Mouse (Mus musculus) left cerebral cortex, adult 9 months (tissue): ENCODE results near the gene Rexo4.
A peak's percentile ranks its signal among the peaks of the same experiment; 100 is the strongest.

ENCODE experiments used
- DNase-seq, 2 experiments: peaks; one replicate each; pipeline ENCODE4 v3.0.0; 2022; ENCODE audit warnings: low spot score in 2 of 2

Rexo4 gene

GRCm38 (mm10) chr2:26943253-26943652, 20.9 kb downstream of the Rexo4 start:
- no peak for DNase-seq

- no peak for DNase-seq
These were observed 22.6 kb downstream of the Rexo4 start for GRCm38 (mm10) chr2:26941539-26941938.

GRCm38 (mm10) chr2:26936425-26936824, 27.8 kb downstream of the Rexo4 start:
- no peak for DNase-seq

GRCm38 (mm10) chr2:26935286-26935685, 28.9 kb downstream of the Rexo4 start:
- no peak for DNase-seq

- DNase-seq = peak; percentile 76 to 91
These were observed 30.7 kb downstream of the Rexo4 start, which contains the start of the genes Surf4 and Stkld1 for GRCm38 (mm10) chr2:26933304-26934055. Gene Surf4 (minus strand): TSS chr2:26933928. Gene Stkld1 (plus strand): TSS chr2:26934047.

GRCm38 (mm10) chr2:26932473-26933303, 31.5 kb downstream of the Rexo4 start:
- DNase-seq = no peak

GRCm38 (mm10) chr2:26930390-26930789, 33.8 kb downstream of the Rexo4 start:
- DNase-seq = peak in 1 of 2 experiments; percentile 85

GRCm38 (mm10) chr2:26927745-26928476, 36.3 kb downstream of the Rexo4 start:
- no peak for DNase-seq

- DNase-seq = no peak
These were observed 42.4 kb downstream of the Rexo4 start for GRCm38 (mm10) chr2:26921784-26922183.

- no peak for DNase-seq
These were observed 43.9 kb downstream of the Rexo4 start for GRCm38 (mm10) chr2:26920190-26920855.

GRCm38 (mm10) chr2:26919684-26920083, 44.5 kb downstream of the Rexo4 start:
- no peak for DNase-seq

GRCm38 (mm10) chr2:26916738-26917137, 47.4 kb downstream of the Rexo4 start:
- DNase-seq = no peak

GRCm38 (mm10) chr2:26915927-26916728, 48.1 kb downstream of the Rexo4 start, which contains the start of the genes Surf2 and Surf1:
Gene Surf2 (plus strand): TSS chr2:26916367.
Gene Surf1 (minus strand): TSS chr2:26916530.
- DNase-seq = peak; percentile 74 to 88

GRCm38 (mm10) chr2:26914148-26914941, 49.8 kb downstream of the Rexo4 start:
- DNase-seq = no peak

GRCm38 (mm10) chr2:26913416-26914147, 50.6 kb downstream of the Rexo4 start:
- no peak for DNase-seq

- DNase-seq = no peak
These were observed 51.9 kb downstream of the Rexo4 start for GRCm38 (mm10) chr2:26912253-26912770.

- DNase-seq = peak in 1 of 2 experiments; percentile 54
These were observed 53.0 kb downstream of the Rexo4 start for GRCm38 (mm10) chr2:26910994-26911765.
